Mouse (Mus musculus) lung, embryonic 14.5 days (tissue): ENCODE measurements around the gene Aamdc. TPM values are rescaled to one million over a fixed set of nuclear protein-coding genes. Genes with fewer than 3 reads are reported as not detected.

Source experiments
- ATAC-seq: fragments of 200-750 bp; cut with Nextera tagmentation; 2 replicates; pipeline ENCODE4 v1.8.0; 2017; ENCODE audit warnings: mild to moderate bottlenecking, moderate TSS enrichment, moderate library complexity; ENCODE audit not compliant: insufficient read depth
- DNase-seq: peaks from one replicate; pipeline ENCODE4 v3.0.0-alpha.2; 2015
- H3K27ac ChIP-seq: fragments of 300-500 bp; sonication (generic); 2 replicates; pipeline ENCODE4 v1.5.1; 2014; ENCODE audit warnings: low read depth, mild to moderate bottlenecking, moderate library complexity
- H3K27me3 ChIP-seq: fragments of 300-500 bp; sonication (generic); 2 replicates; pipeline ENCODE4 v1.6.1; 2014; ENCODE audit warnings: low read length, control low read depth; ENCODE audit not compliant: insufficient read depth
- H3K36me3 ChIP-seq: fragments of 300-500 bp; sonication (generic); 2 replicates; pipeline ENCODE4 v1.6.1; 2014; ENCODE audit warnings: control low read depth; ENCODE audit not compliant: insufficient read depth
- H3K4me1 ChIP-seq: fragments of 300-500 bp; sonication (generic); 2 replicates; pipeline ENCODE4 v1.6.1; 2014; ENCODE audit warnings: antibody characterized with exemption, control low read depth; ENCODE audit not compliant: insufficient read depth
- H3K4me2 ChIP-seq: fragments of 300-500 bp; sonication (generic); 2 replicates; pipeline ENCODE4 v1.6.1; 2014; ENCODE audit warnings: mild to moderate bottlenecking
- H3K4me3 ChIP-seq: fragments of 300-500 bp; sonication (generic); 2 replicates; pipeline ENCODE4 v1.5.1; 2014; ENCODE audit warnings: low read depth, low read length
- H3K9ac ChIP-seq: fragments of 300-500 bp; sonication (generic); 2 replicates; pipeline ENCODE4 v1.6.1; 2014
- H3K9me3 ChIP-seq: fragments of 300-500 bp; sonication (generic); 2 replicates; pipeline ENCODE4 v1.6.1; 2016; ENCODE audit warnings: low read depth, low read length, control low read depth
- CTCF ChIP-seq: IDR thresholded peaks from 2 replicates; pipeline ENCODE4 v1.5.1; 2016; ENCODE audit warnings: antibody characterized with exemption, low read depth
- WGBS: fragments of 180-500 bp; shearing (Covaris S2); extraction: QIAGEN DNeasy Blood & Tissue Kit; methylation state at CpG from one replicate; pipeline ENCODE4 v1.1.7; 2014; 5-methylcytosine and 5-hydroxymethylcytosine counted together
- polyA plus RNA-seq: library from polyadenylated mRNA; unstranded; fragments of >200 nt; fragmentation: Nextera tagmentation; extraction: Ambion mirVana; gene quantifications from 2 replicates; pipeline ENCODE4 v1.2.1, GENCODE M21; 2014

The Aamdc gene
- polyA plus RNA-seq, 1 experiment from 2014 or later: 47.9 TPM

GRCm38 (mm10) chr7:97514786-97515185 lies 64.5 kb downstream of the Aamdc start:
- no peak for DNase-seq
- WGBS: 78% methylated on average over 1 of the region's 1 CpGs
- H3K4me2 ChIP-seq: no peak overlapping the region
- H3K36me3 ChIP-seq: peaks cover 73% of the 10 kb centered on the region
- ATAC-seq: no peak
- H3K9ac ChIP-seq: no peak overlapping the region
- no peak for TF ChIP-seq CTCF
- H3K4me1 ChIP-seq: no peaks in the 10 kb centered on the region
- H3K9me3 ChIP-seq: no peaks in the 10 kb centered on the region
- no peak overlapping the region for H3K27ac ChIP-seq
- no peaks in the 10 kb centered on the region for H3K27me3 ChIP-seq
- no peak overlapping the region for H3K4me3 ChIP-seq

DNA sequence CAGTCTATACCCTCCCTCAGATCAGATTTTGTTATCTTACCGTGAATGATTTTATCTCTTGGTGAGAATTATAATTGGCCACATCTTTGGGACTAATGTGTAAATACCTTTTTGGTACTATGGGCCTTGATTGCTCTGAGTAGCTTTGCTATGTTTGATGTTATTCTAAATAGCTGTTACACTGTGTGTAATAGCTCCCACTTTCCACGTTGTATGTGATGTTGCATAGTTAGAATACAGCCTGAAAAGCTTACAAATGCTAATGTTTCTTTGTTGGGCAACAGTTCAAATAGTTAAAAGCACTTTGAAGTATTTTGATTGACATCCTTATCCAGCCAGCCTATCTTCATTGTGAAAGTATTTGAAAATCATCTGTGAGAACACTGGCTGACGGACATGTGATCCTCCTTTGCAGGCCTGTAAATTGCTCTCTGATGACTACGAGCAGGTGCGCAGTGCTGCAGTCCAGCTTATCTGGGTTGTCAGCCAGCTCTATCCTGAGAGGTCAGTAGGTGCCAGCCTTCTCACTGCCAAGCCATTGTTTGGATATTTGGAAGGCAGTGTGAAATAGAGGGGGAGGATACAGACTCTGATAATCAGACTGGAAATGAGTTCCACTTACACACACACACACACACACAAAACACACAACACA lies 78.6 kb downstream of the Aamdc start:
- H3K27me3 ChIP-seq: no peaks in the 10 kb centered on the region
- H3K9ac ChIP-seq: no peak overlapping the region
- WGBS: 73% methylated on average over 5 of the region's 5 CpGs
- DNase-seq: no peak
- H3K9me3 ChIP-seq: no peaks in the 10 kb centered on the region
- no peak overlapping the region for H3K4me3 ChIP-seq
- H3K36me3 ChIP-seq: peaks cover 42% of the 10 kb centered on the region
- no peak overlapping the region for H3K4me2 ChIP-seq
- H3K27ac ChIP-seq: no peak overlapping the region
- H3K4me1 ChIP-seq: no peaks in the 10 kb centered on the region
- no peak for TF ChIP-seq CTCF
- ATAC-seq: no peak

Other genes starting within 250 kb of the Aamdc start
- gene Usp35, start 247.5 kb downstream of the Aamdc start, polyA plus RNA-seq: 2.1 TPM in 2 replicates
- gene Kctd21, start 247.2 kb downstream of the Aamdc start, polyA plus RNA-seq: 4.7 and 5.7 TPM in 2 replicates
- gene Alg8, start 207.9 kb downstream of the Aamdc start, polyA plus RNA-seq: 42.4 and 45.1 TPM in 2 replicates
- gene Ndufc2, start 179.5 kb downstream of the Aamdc start, polyA plus RNA-seq: 345 and 369 TPM in 2 replicates
- gene Thrsp, start 161.8 kb downstream of the Aamdc start, polyA plus RNA-seq: 0.58 and 0.61 TPM in 2 replicates
- gene Kctd14, start 128.2 kb downstream of the Aamdc start, polyA plus RNA-seq: 3.1 and 4.2 TPM in 2 replicates
- 53.1 and 62.0 TPM in 2 replicates for gene Ints4, start 98.5 kb downstream of the Aamdc start, polyA plus RNA-seq
- 19.4 and 22.1 TPM in 2 replicates for gene Rsf1, start 392 bp upstream of the Aamdc start, polyA plus RNA-seq
- gene Clns1a, start 117.1 kb upstream of the Aamdc start, polyA plus RNA-seq: 213 and 214 TPM in 2 replicates
- gene Aqp11, start 158.8 kb upstream of the Aamdc start, polyA plus RNA-seq: 3.2 and 3.9 TPM in 2 replicates
- 19.2 and 20.4 TPM in 2 replicates for gene Pak1, start 209.0 kb upstream of the Aamdc start, polyA plus RNA-seq